Comparison of ENCODE assay signal across 11 mouse cellular contexts in the genomic region with DNA sequence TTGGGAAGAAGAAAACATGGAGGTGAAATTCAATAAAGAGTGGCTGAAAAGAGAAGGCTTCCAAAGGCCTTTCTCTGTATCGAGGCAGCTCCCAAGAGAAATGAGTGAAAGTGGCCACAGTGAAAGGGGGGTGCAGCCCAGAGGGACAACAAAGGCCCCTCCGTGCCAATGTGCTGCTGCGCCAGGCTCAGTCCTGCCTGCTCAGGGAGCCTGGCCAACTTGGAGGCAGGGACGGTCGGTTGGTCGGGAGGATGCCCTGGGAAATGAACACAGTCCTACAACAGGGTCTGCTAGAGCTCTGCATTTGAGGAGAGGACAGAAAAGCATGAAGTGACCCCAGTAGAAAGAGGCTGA.
DNase-seq lines count a peak whose midpoint lies in the region; ATAC-seq lines count a peak whose summit lies in the region.
"Had no signal": no experiment of that assay in that cellular context is flagged by ENCODE, and none has a peak within 500 bp of the region (broad histone marks: within the 10 kb centered on the region; RNA-seq: fewer than 3 reads in every experiment).

No protein-coding gene starts in this region.

- peak; percentile 84 for ATAC-seq in forebrain, embryonic 16.5 days
- ATAC-seq in limb, embryonic 12.5 days (ENCODE audit: insufficient number of reproducible peaks, insufficient read depth, low FRiP score, low TSS enrichment, low read depth): no peak
- ATAC-seq in neural tube, embryonic 14.5 days (ENCODE audit: low read depth): peak; percentile 82
- no peak for ATAC-seq in granulocyte monocyte progenitor cell, adult 5-6 weeks (replicated peaks; ENCODE audit: poor library complexity, severe bottlenecking)
- ATAC-seq in heart, embryonic 12.5 days (ENCODE audit: insufficient number of reproducible peaks, low FRiP score): no peak

- 8% methylated on average over 6 of the region's 6 CpGs for WGBS in forebrain, embryonic 16.5 days
- WGBS in limb, embryonic 12.5 days: 32% methylated on average over 6 of the region's 6 CpGs
- 3% methylated on average over 6 of the region's 6 CpGs for WGBS in neural tube, embryonic 14.5 days
- WGBS in heart, embryonic 12.5 days: 76% methylated on average over 6 of the region's 6 CpGs

- peak overlapping the region; percentile 51 for H3K27ac ChIP-seq in forebrain, embryonic 16.5 days (ENCODE audit: low read length)
- peak overlapping the region; percentile 72 for H3K27ac ChIP-seq in limb, embryonic 12.5 days
- H3K27ac ChIP-seq in neural tube, embryonic 14.5 days (ENCODE audit: low read depth, low read length): peak overlapping the region; percentile 50
- no peak overlapping the region for H3K27ac ChIP-seq in heart, embryonic 12.5 days (ENCODE audit: poor library complexity, severe bottlenecking)
- H3K27ac ChIP-seq: embryonic facial prominence, embryonic 13.5 days; heart, embryonic 15.5 days had no signal

- peaks cover 17% of the 10 kb centered on the region for H3K4me1 ChIP-seq in forebrain, embryonic 16.5 days (replicated peaks; ENCODE audit: control insufficient read depth, insufficient read depth, low read length)
- peaks cover 18% of the 10 kb centered on the region for H3K4me1 ChIP-seq in limb, embryonic 12.5 days (replicated peaks)
- peaks cover 23% of the 10 kb centered on the region for H3K4me1 ChIP-seq in neural tube, embryonic 14.5 days (ENCODE audit: control insufficient read depth, insufficient read depth, low read length)
- H3K4me1 ChIP-seq in heart, embryonic 12.5 days (replicated peaks): no peaks in the 10 kb centered on the region
- H3K4me1 ChIP-seq: heart, embryonic 15.5 days had no signal

- H3K36me3 ChIP-seq in forebrain, embryonic 16.5 days (ENCODE audit: control insufficient read depth, insufficient read depth): peaks cover 7% of the 10 kb centered on the region
- peaks cover 11% of the 10 kb centered on the region; the same call in 1 of the 2 replicates for H3K36me3 ChIP-seq in limb, embryonic 12.5 days
- H3K36me3 ChIP-seq in neural tube, embryonic 14.5 days (ENCODE audit: control insufficient read depth, insufficient read depth, low read length): peaks cover 7% of the 10 kb centered on the region; the same call in 1 of the 2 replicates
- H3K36me3 ChIP-seq in heart, embryonic 12.5 days: peaks cover 12% of the 10 kb centered on the region

- no peaks in the 10 kb centered on the region for H3K27me3 ChIP-seq in forebrain, embryonic 16.5 days (replicated peaks; ENCODE audit: control insufficient read depth, insufficient read depth, low read length)
- H3K27me3 ChIP-seq in limb, embryonic 12.5 days: no peaks in the 10 kb centered on the region; the same call in 1 of the 2 replicates
- no peaks in the 10 kb centered on the region for H3K27me3 ChIP-seq in neural tube, embryonic 14.5 days (ENCODE audit: control insufficient read depth, insufficient read depth, low read length)
- no peaks in the 10 kb centered on the region for H3K27me3 ChIP-seq in heart, embryonic 12.5 days (replicated peaks)
- H3K27me3 ChIP-seq: embryonic facial prominence, embryonic 13.5 days; heart, embryonic 15.5 days had no signal

- no peaks in the 10 kb centered on the region for H3K9me3 ChIP-seq in forebrain, embryonic 16.5 days (ENCODE audit: control insufficient read depth, low read length)
- no peaks in the 10 kb centered on the region for H3K9me3 ChIP-seq in limb, embryonic 12.5 days
- H3K9me3 ChIP-seq in neural tube, embryonic 14.5 days (ENCODE audit: control insufficient read depth, low read length): no peaks in the 10 kb centered on the region
- H3K9me3 ChIP-seq in heart, embryonic 12.5 days (replicated peaks): no peaks in the 10 kb centered on the region
- H3K9me3 ChIP-seq: embryonic facial prominence, embryonic 13.5 days; heart, embryonic 15.5 days had no signal

- DNase-seq in left cerebral cortex, postnatal 4 days: peak; percentile 75
- no peak for DNase-seq in left cerebral cortex, postnatal 36 days (ENCODE audit: low spot score in 2 of 2)
- DNase-seq: kidney, adult 2 months; lung, adult 2 months had no signal

- intact Hi-C loops in left cerebral cortex, postnatal 4 days (cut with DNase I): loop anchor here (5.0 kb wide), 1 partner anchor 86 kb away; no protein-coding TSS in a partner anchor
- intact Hi-C loops in left cerebral cortex, postnatal 36 days (cut with DNase I): no loop called here

- H3K9ac ChIP-seq in forebrain, embryonic 16.5 days (replicated peaks; ENCODE audit: low read depth, low read length): 0 out of 2 replicates have a peak overlapping the region, but pooled peaks have one; percentile 10
- no peak overlapping the region; the same call in 1 of the 2 replicates for H3K9ac ChIP-seq in limb, embryonic 12.5 days (replicated peaks)
- H3K9ac ChIP-seq in neural tube, embryonic 14.5 days (replicated peaks; ENCODE audit: low read depth, low read length): no peak overlapping the region
- H3K9ac ChIP-seq in heart, embryonic 12.5 days: no peak overlapping the region
- H3K9ac ChIP-seq: embryonic facial prominence, embryonic 13.5 days; heart, embryonic 15.5 days had no signal

- H3K4me3 ChIP-seq in forebrain, embryonic 16.5 days (replicated peaks; ENCODE audit: low read length): no peak overlapping the region
- H3K4me3 ChIP-seq in limb, embryonic 12.5 days (replicated peaks): no peak overlapping the region
- no peak overlapping the region for H3K4me3 ChIP-seq in neural tube, embryonic 14.5 days (ENCODE audit: low read depth, low read length)
- no peak overlapping the region for H3K4me3 ChIP-seq in heart, embryonic 12.5 days
- H3K4me3 ChIP-seq: embryonic facial prominence, embryonic 13.5 days; heart, embryonic 15.5 days had no signal

- no peak overlapping the region for H3K4me2 ChIP-seq in forebrain, embryonic 16.5 days (ENCODE audit: low read length)
- H3K4me2 ChIP-seq in limb, embryonic 12.5 days: peak overlapping the region; percentile 27; the same call in 1 of the 2 replicates
- H3K4me2 ChIP-seq in neural tube, embryonic 14.5 days (ENCODE audit: low read depth, low read length): peak overlapping the region; percentile 14; the same call in 1 of the 2 replicates
- no peak overlapping the region for H3K4me2 ChIP-seq in heart, embryonic 12.5 days
- H3K4me2 ChIP-seq: embryonic facial prominence, embryonic 13.5 days; heart, embryonic 15.5 days had no signal

Comparison
In these comparisons a context has a peak if more than half of its experiments do, and no peak if none do; other contexts are left out.
1. ATAC-seq: peak in forebrain, embryonic 16.5 days (single experiment) and neural tube, embryonic 14.5 days (single experiment); none in limb, embryonic 12.5 days (single experiment), granulocyte monocyte progenitor cell, adult 5-6 weeks (single experiment) and heart, embryonic 12.5 days (single experiment).
2. H3K4me2 ChIP-seq: peak in limb, embryonic 12.5 days (single experiment) and neural tube, embryonic 14.5 days (single experiment); none in forebrain, embryonic 16.5 days (single experiment) and heart, embryonic 12.5 days (single experiment).